8 mouse cellular contexts compared by ENCODE assay signal in genomic region chr10:75859107-75859746, GRCm38 (mm10). TPM values are rescaled to one million over a fixed set of nuclear protein-coding genes. Genes with fewer than 3 reads are reported as not detected.
DNase-seq lines count a peak whose midpoint lies in the region; ATAC-seq and TF ChIP-seq lines count a peak whose summit lies in the region.

No protein-coding gene starts in this region.

- H3K4me1 ChIP-seq in heart, embryonic 10.5 days = peaks cover 39% of the 10 kb centered on the region
- peaks cover 7 to 14% of the 10 kb centered on the region in 2 experiments; a peak in 3 of 4 replicates for H3K4me1 ChIP-seq in MEL (ENCODE audit: control insufficient read depth in 1 of 2, insufficient read depth in 2 of 2, low read length in 2 of 2)
- peaks cover 35% of the 10 kb centered on the region for H3K4me1 ChIP-seq in embryonic facial prominence, embryonic 10.5 days
- peaks cover 33% of the 10 kb centered on the region for H3K4me1 ChIP-seq in hindbrain, embryonic 15.5 days (replicated peaks)
- peaks cover 3 to 17% of the 10 kb centered on the region in 2 experiments; a peak in 3 of 4 replicates for H3K4me1 ChIP-seq in liver, embryonic 14.5 days (replicated peaks; ENCODE audit: control insufficient read depth in 2 of 2, insufficient read depth in 2 of 2, low read length in 1 of 2)
- H3K4me1 ChIP-seq in neural tube, embryonic 14.5 days (ENCODE audit: control insufficient read depth, insufficient read depth, low read length) = peaks cover 8% of the 10 kb centered on the region; the same call in 1 of the 2 replicates

- H3K4me2 ChIP-seq in hindbrain, embryonic 15.5 days = peak overlapping the region; percentile 57
- H3K4me2 ChIP-seq in liver, embryonic 14.5 days (ENCODE audit: low read depth) = peak overlapping the region; percentile 88
- peak overlapping the region; percentile 74 for H3K4me2 ChIP-seq in neural tube, embryonic 14.5 days (ENCODE audit: low read depth, low read length)

- no peaks in the 10 kb centered on the region for H3K27me3 ChIP-seq in heart, embryonic 10.5 days (ENCODE audit: insufficient read depth, poor library complexity, severe bottlenecking)
- H3K27me3 ChIP-seq in MEL (ENCODE audit: control insufficient read depth in 1 of 2, insufficient read depth in 2 of 2, low read length in 2 of 2) = no peaks in the 10 kb centered on the region
- H3K27me3 ChIP-seq in embryonic facial prominence, embryonic 10.5 days (replicated peaks; ENCODE audit: low read depth, poor library complexity, severe bottlenecking) = no peaks in the 10 kb centered on the region
- no peaks in the 10 kb centered on the region for H3K27me3 ChIP-seq in hindbrain, embryonic 15.5 days
- no peaks in the 10 kb centered on the region for H3K27me3 ChIP-seq in liver, embryonic 14.5 days (ENCODE audit: control insufficient read depth, insufficient read depth, low read length)
- no peaks in the 10 kb centered on the region for H3K27me3 ChIP-seq in neural tube, embryonic 14.5 days (ENCODE audit: control insufficient read depth, insufficient read depth, low read length)

- H3K9me3 ChIP-seq in heart, embryonic 10.5 days = no peaks in the 10 kb centered on the region
- H3K9me3 ChIP-seq in MEL (replicated peaks; ENCODE audit: insufficient read depth, low read length) = no peaks in the 10 kb centered on the region
- H3K9me3 ChIP-seq in embryonic facial prominence, embryonic 10.5 days = 0 out of 2 replicates have a peak, but pooled peaks cover 2% of the 10 kb centered on the region
- no peaks in the 10 kb centered on the region for H3K9me3 ChIP-seq in hindbrain, embryonic 15.5 days
- H3K9me3 ChIP-seq in liver, embryonic 14.5 days (ENCODE audit: control insufficient read depth, low read length) = no peaks in the 10 kb centered on the region
- no peaks in the 10 kb centered on the region for H3K9me3 ChIP-seq in neural tube, embryonic 14.5 days (ENCODE audit: control insufficient read depth, low read length)

- ATAC-seq in hindbrain, embryonic 15.5 days (ENCODE audit: low FRiP score, low read depth) = peak; percentile 79
- ATAC-seq in liver, embryonic 14.5 days (ENCODE audit: insufficient read depth) = peak; percentile 27
- peak; percentile 77 for ATAC-seq in neural tube, embryonic 14.5 days (ENCODE audit: low read depth)
- ATAC-seq in erythroid progenitor cell, adult 5-6 weeks (replicated peaks; ENCODE audit: low FRiP score, poor library complexity, severe bottlenecking) = no peak

- no peak for TF ChIP-seq CTCF in MEL (IDR thresholded peaks at IDR 0.05 in 2 of 3, conservative IDR thresholded peaks at IDR 0.05 in 1 of 3; ENCODE audit: control insufficient read depth in 1 of 3, insufficient read depth in 1 of 3, low read depth in 2 of 3, low read length in 3 of 3, poor library complexity in 1 of 3, severe bottlenecking in 1 of 3)
- TF ChIP-seq CTCF in liver, embryonic 14.5 days (IDR thresholded peaks at IDR 0.05; ENCODE audit: low read depth) = no peak

- peaks cover 29% of the 10 kb centered on the region for H3K36me3 ChIP-seq in heart, embryonic 10.5 days
- H3K36me3 ChIP-seq in MEL (ENCODE audit: control insufficient read depth in 1 of 2, insufficient read depth in 2 of 2, low read length in 2 of 2) = peaks cover 0 to 18% of the 10 kb centered on the region in 2 experiments; a peak in 2 of 4 replicates
- peaks cover 37% of the 10 kb centered on the region for H3K36me3 ChIP-seq in embryonic facial prominence, embryonic 10.5 days (replicated peaks)
- H3K36me3 ChIP-seq in hindbrain, embryonic 15.5 days = peaks cover 4% of the 10 kb centered on the region; the same call in 1 of the 2 replicates
- H3K36me3 ChIP-seq in liver, embryonic 14.5 days (replicated peaks; ENCODE audit: control insufficient read depth, insufficient read depth, low read depth) = 0 out of 2 replicates have a peak, but pooled peaks cover 4% of the 10 kb centered on the region
- H3K36me3 ChIP-seq in neural tube, embryonic 14.5 days (ENCODE audit: control insufficient read depth, insufficient read depth, low read length) = peaks cover 7% of the 10 kb centered on the region

- no peak for TF ChIP-seq POLR2A in MEL (IDR thresholded peaks at IDR 0.05; ENCODE audit: control insufficient read depth in 1 of 2, insufficient read depth in 1 of 2, low read depth in 1 of 2, low read length in 2 of 2, poor library complexity in 1 of 2)

- DNase-seq in heart, embryonic 10.5 days (ENCODE audit: low spot score) = peak; percentile 89
- DNase-seq in heart, adult 8-10 months (ENCODE audit: low spot score) = no peak
- DNase-seq in MEL (ENCODE audit: low read depth, low spot score) = peak; percentile 54
- peak; percentile 87 for DNase-seq in embryonic facial prominence, embryonic 10.5 days (ENCODE audit: low spot score)
- no peak for DNase-seq in liver, embryonic 14.5 days (ENCODE audit: low read depth in 3 of 3, low spot score in 3 of 3)

- TF ChIP-seq EP300 in MEL (IDR thresholded peaks at IDR 0.05; ENCODE audit: low read depth in 1 of 2, low read length in 2 of 2) = no peak
- no peak for TF ChIP-seq EP300 in liver, embryonic 14.5 days (IDR thresholded peaks at IDR 0.05; ENCODE audit: low read depth)

- peaks cover 16% of the 10 kb centered on the region for H3K79me2 ChIP-seq in MEL (ENCODE audit: control insufficient read depth, insufficient read depth, low read length, poor library complexity)

- peak overlapping the region; percentile 73 for H3K9ac ChIP-seq in MEL (ENCODE audit: control insufficient read depth, low read depth, low read length, poor library complexity, severe bottlenecking)
- H3K9ac ChIP-seq in hindbrain, embryonic 15.5 days = peak overlapping the region; percentile 95
- peak overlapping the region; percentile 87 for H3K9ac ChIP-seq in liver, embryonic 14.5 days (replicated peaks)
- peak overlapping the region; percentile 84 for H3K9ac ChIP-seq in neural tube, embryonic 14.5 days (replicated peaks; ENCODE audit: low read depth, low read length)

- 2% methylated on average over 27 of the region's 27 CpGs for WGBS in heart, embryonic 10.5 days
- 1% methylated on average over 27 of the region's 27 CpGs for WGBS in embryonic facial prominence, embryonic 10.5 days
- WGBS in hindbrain, embryonic 15.5 days = 1% methylated on average over 27 of the region's 27 CpGs
- 1% methylated on average over 26 of the region's 27 CpGs for WGBS in liver, embryonic 14.5 days (ENCODE audit: insufficient replicate concordance)
- WGBS in neural tube, embryonic 14.5 days = 3% methylated on average over 27 of the region's 27 CpGs

- peak overlapping the region; percentile 100 for H3K27ac ChIP-seq in heart, embryonic 10.5 days
- H3K27ac ChIP-seq in MEL (ENCODE audit: control insufficient read depth, low read depth, low read length) = peak overlapping the region; percentile 43
- peak overlapping the region; percentile 100 for H3K27ac ChIP-seq in embryonic facial prominence, embryonic 10.5 days (replicated peaks)
- H3K27ac ChIP-seq in hindbrain, embryonic 15.5 days (replicated peaks) = peak overlapping the region; percentile 97
- H3K27ac ChIP-seq in liver, embryonic 14.5 days = no peak overlapping the region
- H3K27ac ChIP-seq in neural tube, embryonic 14.5 days (ENCODE audit: low read depth, low read length) = peak overlapping the region; percentile 93

- TF ChIP-seq RAD21 in MEL (IDR thresholded peaks at IDR 0.05; ENCODE audit: low read depth, low read length) = no peak

- peak overlapping the region; percentile 88 for H3K4me3 ChIP-seq in heart, embryonic 10.5 days
- H3K4me3 ChIP-seq in MEL (ENCODE audit: control insufficient read depth in 1 of 2, insufficient read depth in 1 of 2, low read depth in 2 of 2, low read length in 2 of 2) = peak overlapping the region; percentile 62 to 80
- peak overlapping the region; percentile 89 for H3K4me3 ChIP-seq in embryonic facial prominence, embryonic 10.5 days
- H3K4me3 ChIP-seq in hindbrain, embryonic 15.5 days = peak overlapping the region; percentile 90
- H3K4me3 ChIP-seq in liver, embryonic 14.5 days (ENCODE audit: insufficient read depth in 1 of 2, low read depth in 2 of 2, low read length in 2 of 2) = peak overlapping the region; percentile 70 to 75
- H3K4me3 ChIP-seq in neural tube, embryonic 14.5 days (ENCODE audit: low read depth, low read length) = peak overlapping the region; percentile 59

RNA-seq across cellular contexts. Expression of gene Mif, which starts 0.8 kb away (rescaled TPM):
- 3,089 and 3,244 TPM in 2 replicates for polyA plus RNA-seq in heart, embryonic 10.5 days (2016; fragmentation: Nextera tagmentation; extraction: Ambion mirVana)
- total RNA-seq in heart, adult 8-10 months (2022) = 100 to 1,000 TPM; 216 to 258 (median 253) TPM
- 862 and 1,292 TPM in 2 replicates for total RNA-seq in MEL (2012; rRNA removed)
- polyA plus RNA-seq in MEL (2012; ENCODE audit: insufficient read depth in 1 of 2, insufficient read length in 2 of 2, low read depth in 1 of 2, low replicate concordance in 2 of 2, missing spikeins in 1 of 2) = 1,000 to 10,000 TPM in 1 of 2 experiments, 100 to 1,000 TPM in 1; 817 to 2,606 TPM
- 3,361 and 3,650 TPM in 2 replicates for polyA plus RNA-seq in embryonic facial prominence, embryonic 10.5 days (2016; fragmentation: Nextera tagmentation; extraction: Ambion mirVana)
- polyA plus RNA-seq in hindbrain, embryonic 15.5 days (2015; fragmentation: Nextera tagmentation; extraction: Ambion mirVana) = 1,663 and 1,704 TPM in 2 replicates
- 846 and 879 TPM in 2 replicates for polyA plus RNA-seq in liver, embryonic 14.5 days (2012; rRNA removed)
- 746 and 755 TPM in 2 replicates for polyA plus RNA-seq in liver, embryonic 14.5 days (2014; fragmentation: Nextera tagmentation; extraction: Ambion mirVana)
- polyA plus RNA-seq in neural tube, embryonic 14.5 days (2014; fragmentation: Nextera tagmentation; extraction: Ambion mirVana) = 1,682 and 1,948 TPM in 2 replicates
- total RNA-seq in erythroid progenitor cell, adult 5-6 weeks (2015; ENCODE audit: low replicate concordance) = 49.4 and 54.9 TPM in 2 replicates
- 14.8 and 26.6 TPM in 2 replicates for total RNA-seq in erythroid progenitor cell, adult 5-6 weeks (2017; ENCODE audit: low replicate concordance)

RNA-seq across cellular contexts. Expression of gene Gstt2, which starts 22.0 kb away (rescaled TPM):
- polyA plus RNA-seq in heart, embryonic 10.5 days (2016; fragmentation: Nextera tagmentation; extraction: Ambion mirVana) = 8.7 and 11.4 TPM in 2 replicates
- 10 to 100 TPM in 3 of 4 experiments, 1 to 10 TPM in 1; 7.3 to 16.9 (median 13.2) TPM for total RNA-seq in heart, adult 8-10 months (2022)
- 4.3 and 4.9 TPM in 2 replicates for total RNA-seq in MEL (2012; rRNA removed)
- 10 to 100 TPM in 1 of 2 experiments, not detected in 1; 10.9 TPM for polyA plus RNA-seq in MEL (2012; ENCODE audit: insufficient read depth in 1 of 2, insufficient read length in 2 of 2, low read depth in 1 of 2, low replicate concordance in 2 of 2, missing spikeins in 1 of 2)
- polyA plus RNA-seq in embryonic facial prominence, embryonic 10.5 days (2016; fragmentation: Nextera tagmentation; extraction: Ambion mirVana) = 6.8 and 8.5 TPM in 2 replicates
- 6.6 and 6.8 TPM in 2 replicates for polyA plus RNA-seq in hindbrain, embryonic 15.5 days (2015; fragmentation: Nextera tagmentation; extraction: Ambion mirVana)
- 33.8 and 36.4 TPM in 2 replicates for polyA plus RNA-seq in liver, embryonic 14.5 days (2012; rRNA removed)
- polyA plus RNA-seq in liver, embryonic 14.5 days (2014; fragmentation: Nextera tagmentation; extraction: Ambion mirVana) = 42.7 and 43.7 TPM in 2 replicates
- 4.3 and 7.5 TPM in 2 replicates for polyA plus RNA-seq in neural tube, embryonic 14.5 days (2014; fragmentation: Nextera tagmentation; extraction: Ambion mirVana)
- 18.4 and 20.5 TPM in 2 replicates for total RNA-seq in erythroid progenitor cell, adult 5-6 weeks (2015; ENCODE audit: low replicate concordance)
- 9.8 and 42.0 TPM in 2 replicates for total RNA-seq in erythroid progenitor cell, adult 5-6 weeks (2017; ENCODE audit: low replicate concordance)

RNA-seq across cellular contexts. Expression of gene Derl3, which starts 34.0 kb away (rescaled TPM):
- polyA plus RNA-seq in heart, embryonic 10.5 days (2016; fragmentation: Nextera tagmentation; extraction: Ambion mirVana) = 3.1 and 5.0 TPM in 2 replicates
- under 1 TPM in 2 of 4 experiments, not detected in 2; 0.34 to 0.35 TPM for total RNA-seq in heart, adult 8-10 months (2022)
- total RNA-seq in MEL (2012; rRNA removed) = 0.23 and 0.69 TPM in 2 replicates
- 1 to 10 TPM in 1 of 2 experiments, not detected in 1; 1.5 TPM for polyA plus RNA-seq in MEL (2012; ENCODE audit: insufficient read depth in 1 of 2, insufficient read length in 2 of 2, low read depth in 1 of 2, low replicate concordance in 2 of 2, missing spikeins in 1 of 2)
- 2.3 and 3.0 TPM in 2 replicates for polyA plus RNA-seq in embryonic facial prominence, embryonic 10.5 days (2016; fragmentation: Nextera tagmentation; extraction: Ambion mirVana)
- polyA plus RNA-seq in hindbrain, embryonic 15.5 days (2015; fragmentation: Nextera tagmentation; extraction: Ambion mirVana) = 1.7 and 2.0 TPM in 2 replicates
- 0.23 and 0.47 TPM in 2 replicates for polyA plus RNA-seq in liver, embryonic 14.5 days (2012; rRNA removed)
- 0.18 TPM in 1 of 2 replicates, not detected in the other for polyA plus RNA-seq in liver, embryonic 14.5 days (2014; fragmentation: Nextera tagmentation; extraction: Ambion mirVana)
- polyA plus RNA-seq in neural tube, embryonic 14.5 days (2014; fragmentation: Nextera tagmentation; extraction: Ambion mirVana) = 1.9 and 2.0 TPM in 2 replicates
- not detected in 2 replicates for total RNA-seq in erythroid progenitor cell, adult 5-6 weeks (2015; ENCODE audit: low replicate concordance)
- total RNA-seq in erythroid progenitor cell, adult 5-6 weeks (2017; ENCODE audit: low replicate concordance) = not detected in 2 replicates

RNA-seq across cellular contexts. Expression of gene Gstt4, which starts 36.9 kb away (rescaled TPM):
- not detected in 2 replicates for polyA plus RNA-seq in heart, embryonic 10.5 days (2016; fragmentation: Nextera tagmentation; extraction: Ambion mirVana)
- not detected for total RNA-seq in heart, adult 8-10 months (2022)
- total RNA-seq in MEL (2012; rRNA removed) = not detected in 2 replicates
- polyA plus RNA-seq in MEL (2012; ENCODE audit: insufficient read depth in 1 of 2, insufficient read length in 2 of 2, low read depth in 1 of 2, low replicate concordance in 2 of 2, missing spikeins in 1 of 2) = not detected
- polyA plus RNA-seq in embryonic facial prominence, embryonic 10.5 days (2016; fragmentation: Nextera tagmentation; extraction: Ambion mirVana) = 0.21 TPM in 1 of 2 replicates, not detected in the other
- not detected in 2 replicates for polyA plus RNA-seq in hindbrain, embryonic 15.5 days (2015; fragmentation: Nextera tagmentation; extraction: Ambion mirVana)
- not detected in 2 replicates for polyA plus RNA-seq in liver, embryonic 14.5 days (2012; rRNA removed)
- polyA plus RNA-seq in liver, embryonic 14.5 days (2014; fragmentation: Nextera tagmentation; extraction: Ambion mirVana) = 0.10 TPM in 1 of 2 replicates, not detected in the other
- polyA plus RNA-seq in neural tube, embryonic 14.5 days (2014; fragmentation: Nextera tagmentation; extraction: Ambion mirVana) = not detected in 2 replicates
- not detected in 2 replicates for total RNA-seq in erythroid progenitor cell, adult 5-6 weeks (2015; ENCODE audit: low replicate concordance)
- total RNA-seq in erythroid progenitor cell, adult 5-6 weeks (2017; ENCODE audit: low replicate concordance) = not detected in 2 replicates

Comparison
In these comparisons a context has a peak if more than half of its experiments do, and no peak if none do; other contexts are left out.
1. DNase-seq: peak in heart, embryonic 10.5 days (single experiment), MEL (single experiment) and embryonic facial prominence, embryonic 10.5 days (single experiment); none in heart, adult 8-10 months (single experiment) and liver, embryonic 14.5 days (0 of 3).
2. Peak in every context shown above with its lines, with median percentiles within 50 percentile points of each other: H3K4me3 ChIP-seq, H3K9ac ChIP-seq and H3K4me2 ChIP-seq.